Mouse (Mus musculus) testis, adult 2 months (tissue): ENCODE data around the gene Bloc1s4. TPM values are rescaled to one million over a fixed set of nuclear protein-coding genes. Genes with fewer than 3 reads are reported as not detected.

Experiments
- H3K27ac ChIP-seq: fragments of 200-500 bp; 2 replicates; pipeline ENCODE4 v1.5.1; 2012; ENCODE audit warnings: low read depth, low read length; ENCODE audit not compliant: control insufficient read depth, insufficient read depth
- H3K27me3 ChIP-seq: fragments of 200-500 bp; 2 replicates; pipeline ENCODE4 v1.6.1; 2012; ENCODE audit warnings: mild to moderate bottlenecking, low read length, moderate library complexity; ENCODE audit not compliant: control insufficient read depth, insufficient read depth
- H3K36me3 ChIP-seq: fragments of 200-500 bp; 2 replicates; pipeline ENCODE4 v1.6.1; 2012; ENCODE audit warnings: mild to moderate bottlenecking, low read length; ENCODE audit not compliant: control insufficient read depth, insufficient read depth
- H3K4me1 ChIP-seq: fragments of 200-500 bp; 2 replicates; pipeline ENCODE4 v1.6.1; 2012; ENCODE audit warnings: low read length; ENCODE audit not compliant: control insufficient read depth, insufficient read depth
- H3K4me3 ChIP-seq: fragments of 200-500 bp; 2 replicates; pipeline ENCODE4 v1.5.1; 2012; ENCODE audit warnings: low read depth, mild to moderate bottlenecking, low read length, moderate library complexity, mixed read lengths; ENCODE audit not compliant: control insufficient read depth
- CTCF ChIP-seq: fragments of 200-500 bp; IDR thresholded peaks from 2 replicates; pipeline ENCODE4 v1.5.1; 2012; ENCODE audit warnings: low read depth, mild to moderate bottlenecking, inconsistent platforms, low read length, moderate library complexity; ENCODE audit not compliant: control insufficient read depth, insufficient read depth, insufficient replicate concordance
- POLR2A ChIP-seq: fragments of 200-500 bp; IDR thresholded peaks from 2 replicates; pipeline ENCODE4 v1.6.1; 2012; ENCODE audit warnings: low read depth, mild to moderate bottlenecking, inconsistent platforms, low read length, moderate library complexity; ENCODE audit not compliant: control insufficient read depth
- polyA plus RNA-seq: library from polyadenylated mRNA; depleted of rRNA; stranded (reverse); fragments of >200 nt; gene quantifications from 2 replicates; pipeline ENCODE4 v1.2.3, GENCODE M21; 2012

Bloc1s4 gene
- polyA plus RNA-seq, 1 experiment: 22.6 TPM

DNA sequence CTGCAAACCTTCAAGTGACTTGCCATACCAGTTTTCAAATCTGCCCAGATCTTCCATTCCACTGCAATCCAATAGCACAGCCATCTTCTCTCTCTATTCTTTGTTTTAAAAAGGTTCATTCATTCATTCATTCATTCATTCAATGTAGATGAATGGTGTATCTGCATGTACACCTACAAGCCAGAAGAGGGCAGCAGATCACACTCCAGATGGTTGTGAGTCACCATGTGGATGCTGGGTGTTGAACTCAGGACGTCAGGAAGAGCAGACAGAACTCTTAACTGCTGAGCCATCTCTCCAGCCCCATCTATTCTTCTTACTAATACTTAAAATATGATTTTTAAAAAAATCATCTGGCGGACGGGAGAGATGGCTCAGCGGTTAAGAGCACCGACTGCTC lies 8.6 kb upstream of the Bloc1s4 start:
- Histone ChIP-seq H3K27me3 (no peaks in the 10 kb centered on the region), H3K4me3 (no peak overlapping the region), H3K4me1 (no peaks in the 10 kb centered on the region), H3K27ac (no peak overlapping the region), H3K36me3 (no peaks in the 10 kb centered on the region)
- TF ChIP-seq POLR2A (no peak), CTCF (peak; percentile 37; the same call in 1 of the 2 replicates)

DNA sequence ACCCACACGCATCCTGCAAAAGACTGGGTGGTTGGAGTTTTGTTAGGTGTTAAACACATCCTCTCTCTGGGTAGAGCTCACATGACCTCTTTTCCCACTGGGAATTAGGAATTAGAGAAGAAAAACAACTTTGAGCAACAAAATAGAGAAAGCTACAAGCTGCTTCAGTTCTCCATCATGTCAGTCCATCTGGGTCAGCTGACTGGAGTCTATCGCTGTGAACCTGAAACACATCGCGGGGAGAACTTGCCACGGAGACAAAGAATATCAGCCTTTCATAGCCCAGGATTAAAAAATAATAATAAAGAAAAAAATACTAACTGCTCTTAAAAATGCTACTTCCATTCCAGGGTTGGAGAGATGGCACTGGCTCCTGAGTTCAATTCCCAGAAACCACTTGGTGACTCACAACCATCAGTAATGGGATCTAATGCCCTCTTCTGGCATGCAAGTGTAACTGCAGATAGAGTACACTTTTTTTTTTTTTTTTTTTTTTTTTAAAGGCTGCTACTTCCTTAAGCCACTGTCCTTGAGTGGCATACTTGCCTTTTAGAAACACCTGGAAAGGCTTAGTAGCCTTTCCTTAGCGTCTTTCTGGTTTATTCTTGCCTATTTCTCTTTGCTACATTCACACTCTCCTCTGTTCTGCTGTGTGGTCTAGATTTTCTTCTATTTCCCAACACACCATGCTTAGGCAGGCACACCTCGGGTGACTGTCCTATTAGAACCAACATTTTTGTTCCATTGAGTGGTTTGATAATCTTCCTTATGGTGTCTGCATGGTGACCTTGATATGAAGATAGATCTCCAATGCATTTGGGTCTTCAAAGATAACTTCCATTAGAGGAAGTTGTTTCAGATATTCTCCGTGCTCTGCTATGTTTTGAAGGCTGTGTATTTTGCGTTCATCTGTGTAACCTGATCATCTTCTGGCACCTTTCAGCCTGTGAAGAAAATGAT lies 1.9 kb upstream of the Bloc1s4 start:
- Histone ChIP-seq H3K4me3 (no peak overlapping the region), H3K36me3 (no peaks in the 10 kb centered on the region), H3K27ac (peak overlapping the region; percentile 32; the same call in 1 of the 2 replicates), H3K27me3 (no peaks in the 10 kb centered on the region), H3K4me1 (peaks cover 7% of the 10 kb centered on the region)
- TF ChIP-seq CTCF (no peak), POLR2A (no peak)

DNA sequence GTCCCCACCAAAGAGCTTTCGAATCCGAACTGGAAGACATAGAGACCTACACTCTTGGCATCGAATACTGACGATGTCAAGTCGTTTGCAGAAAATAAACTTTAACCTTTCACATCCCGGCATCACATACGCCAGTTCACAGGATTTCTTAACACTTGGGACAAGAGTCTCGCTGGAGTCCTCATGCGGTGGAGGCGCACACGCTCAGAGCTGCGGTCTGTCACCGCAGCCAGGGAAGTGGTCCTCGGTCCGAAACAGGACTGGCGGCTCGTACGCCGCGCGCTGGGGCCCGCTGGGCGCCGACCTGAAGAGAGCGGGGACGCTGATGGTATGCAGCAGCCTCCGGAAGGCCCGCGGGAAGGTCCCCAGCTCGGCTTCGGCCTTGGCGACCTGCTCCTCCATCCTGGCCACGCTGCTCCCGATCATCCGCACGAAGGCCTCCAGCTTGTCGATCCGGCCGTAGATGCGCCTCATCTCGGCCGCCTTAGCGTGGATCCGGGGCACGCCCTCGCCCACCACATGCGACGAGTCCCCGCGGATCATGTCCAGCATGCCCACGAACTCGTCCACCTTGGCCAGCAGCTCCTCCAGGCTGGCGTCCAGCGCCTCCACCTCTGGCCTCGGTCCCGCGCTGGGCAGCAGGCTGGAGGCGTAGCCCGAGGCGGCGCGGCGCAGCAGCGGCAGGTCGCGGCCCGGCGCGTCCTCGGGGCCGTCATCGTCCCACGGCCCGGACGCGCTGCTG lies 485 bp downstream of the Bloc1s4 start:
- no peaks in the 10 kb centered on the region for H3K27me3 ChIP-seq
- no peaks in the 10 kb centered on the region for H3K36me3 ChIP-seq
- peak overlapping the region; percentile 98 for H3K4me3 ChIP-seq
- peak overlapping the region; percentile 90 for H3K27ac ChIP-seq
- TF ChIP-seq CTCF (no peak), POLR2A (no peak)
- H3K4me1 ChIP-seq: peaks cover 7% of the 10 kb centered on the region

DNA sequence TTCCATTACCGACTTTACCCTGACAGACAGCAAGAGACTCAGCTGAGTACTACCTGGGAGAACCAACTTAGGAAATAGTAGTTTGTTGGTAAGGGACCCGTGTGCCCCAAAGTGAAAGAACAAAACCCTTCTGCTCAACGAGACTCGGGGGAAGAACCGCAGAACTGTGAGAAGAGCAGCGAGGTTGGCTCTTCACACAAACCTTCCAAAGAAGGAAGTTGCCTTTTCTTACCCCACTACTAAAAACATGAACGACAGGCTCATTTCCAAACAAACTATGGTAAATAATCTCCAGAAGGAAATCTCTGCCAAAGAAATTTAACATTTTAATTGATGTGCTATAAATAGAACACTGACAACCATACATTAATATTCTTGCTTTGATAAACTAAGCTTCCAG lies 1.4 kb downstream of the Bloc1s4 start:
- Histone ChIP-seq H3K4me1 (peaks cover 7% of the 10 kb centered on the region), H3K27me3 (no peaks in the 10 kb centered on the region), H3K27ac (no peak overlapping the region), H3K4me3 (peak overlapping the region; percentile 56), H3K36me3 (no peaks in the 10 kb centered on the region)
- no peak for TF ChIP-seq CTCF
- no peak for TF ChIP-seq POLR2A

DNA sequence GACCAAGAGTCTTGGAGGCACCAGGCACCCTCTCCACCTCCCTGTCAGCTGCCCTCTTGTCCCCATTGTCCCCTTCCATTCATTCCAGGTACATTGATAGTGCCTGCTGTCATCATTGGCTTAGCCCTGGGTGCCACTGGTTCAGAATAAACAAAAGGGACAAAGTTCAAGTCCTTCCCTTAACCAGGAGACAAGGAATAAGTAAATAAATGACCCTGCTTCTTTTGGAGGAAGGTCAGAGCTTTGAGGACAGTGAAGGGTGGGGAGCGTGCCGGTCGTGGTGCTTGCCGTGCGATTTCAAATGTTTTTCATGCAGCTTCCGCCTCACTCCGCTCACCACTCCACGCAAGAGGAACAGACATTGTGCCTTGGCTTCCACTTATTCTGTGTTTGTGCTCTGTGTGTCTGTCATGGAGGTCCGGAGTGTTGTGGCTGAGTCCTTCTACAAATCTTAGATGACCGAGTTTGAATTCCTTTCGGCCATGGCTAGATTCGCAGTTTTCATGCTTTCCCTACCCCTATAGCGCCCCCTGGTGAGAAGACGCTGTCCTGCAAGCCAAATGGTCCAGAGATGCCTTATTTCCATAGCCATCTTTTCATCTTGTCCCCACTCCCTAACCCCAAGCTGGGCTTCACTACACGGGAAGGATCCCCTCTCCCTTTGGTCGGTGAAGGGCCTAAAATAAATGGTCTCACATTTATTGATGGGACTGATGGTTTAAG lies 6.2 kb downstream of the Bloc1s4 start:
- Histone ChIP-seq H3K4me1 (no peaks in the 10 kb centered on the region; the same call in none of the 2 replicates), H3K4me3 (peak overlapping the region; percentile 66), H3K36me3 (no peaks in the 10 kb centered on the region), H3K27ac (no peak overlapping the region), H3K27me3 (no peaks in the 10 kb centered on the region)
- TF ChIP-seq CTCF (peak; percentile 89; the same call in 1 of the 2 replicates), POLR2A (no peak)

DNA sequence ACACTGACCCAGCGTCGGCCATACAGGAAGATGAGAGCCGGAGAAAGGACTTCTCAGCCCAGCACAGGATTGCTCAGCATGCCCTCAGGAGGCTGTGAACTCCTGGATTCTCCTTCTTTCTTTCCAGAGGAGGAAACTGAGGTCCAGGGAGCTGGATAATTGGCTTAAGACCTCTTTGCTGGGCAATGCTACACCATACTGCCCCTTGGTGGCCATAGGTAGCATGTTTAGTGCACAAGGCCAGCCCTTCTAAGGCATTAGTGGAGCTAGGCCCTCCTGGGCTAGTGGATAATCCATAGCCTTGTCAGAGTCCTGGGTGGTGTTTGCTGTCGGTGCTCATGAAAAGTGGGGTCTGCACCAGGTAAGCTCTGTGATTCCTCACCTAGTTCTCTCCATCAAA lies 8.6 kb downstream of the Bloc1s4 start:
- H3K4me3 ChIP-seq: no peak overlapping the region
- H3K27me3 ChIP-seq: no peaks in the 10 kb centered on the region
- no peaks in the 10 kb centered on the region for H3K36me3 ChIP-seq
- H3K4me1 ChIP-seq: no peaks in the 10 kb centered on the region; the same call in none of the 2 replicates
- no peak overlapping the region for H3K27ac ChIP-seq
- TF ChIP-seq CTCF (peak; percentile 26; the same call in 1 of the 2 replicates), POLR2A (no peak)
